Mouse (Mus musculus) ES-Bruce4 (cell line): ENCODE data around the gene Helb. TPM values are rescaled to one million over a fixed set of nuclear protein-coding genes. Genes with fewer than 3 reads are reported as not detected.

Experiments used
- H3K27ac ChIP-seq: 2 replicates; pipeline ENCODE4 v1.5.1; 2012; ENCODE audit warnings: low read length, inconsistent platforms; ENCODE audit not compliant: insufficient read depth
- H3K27me3 ChIP-seq: 2 replicates; pipeline ENCODE4 v1.6.1; 2012; ENCODE audit warnings: mild to moderate bottlenecking, low read length, inconsistent platforms; ENCODE audit not compliant: control insufficient read depth, poor library complexity, insufficient read depth, severe bottlenecking
- H3K36me3 ChIP-seq: 2 replicates; pipeline ENCODE4 v1.6.1; 2012; ENCODE audit warnings: inconsistent platforms, mild to moderate bottlenecking, low read length, moderate library complexity; ENCODE audit not compliant: control insufficient read depth, poor library complexity, insufficient read depth, severe bottlenecking
- H3K4me1 ChIP-seq: one replicate; pipeline ENCODE4 v1.8.1; 2011; ENCODE audit warnings: low read length; ENCODE audit not compliant: control insufficient read depth, insufficient read depth
- H3K4me3 ChIP-seq: 2 replicates; pipeline ENCODE4 v1.5.1; 2011; ENCODE audit warnings: low read depth, mild to moderate bottlenecking, low read length
- H3K9ac ChIP-seq: 2 replicates; pipeline ENCODE4 v1.6.1; 2012; ENCODE audit warnings: low read depth, mild to moderate bottlenecking, inconsistent platforms; ENCODE audit not compliant: poor library complexity, severe bottlenecking
- H3K9me3 ChIP-seq: replicated peaks from 2 replicates; pipeline ENCODE4 v1.6.1; 2012; ENCODE audit warnings: mild to moderate bottlenecking, low read length, inconsistent platforms; ENCODE audit not compliant: control insufficient read depth, poor library complexity, insufficient read depth, severe bottlenecking
- CTCF ChIP-seq: IDR thresholded peaks from one replicate; pipeline ENCODE4 v1.8.1; 2011; ENCODE audit warnings: low read depth, low read length
- EP300 ChIP-seq: IDR thresholded peaks from 2 replicates; pipeline ENCODE4 v1.6.1; 2011; ENCODE audit warnings: low read depth, low read length; ENCODE audit not compliant: insufficient read depth
- POLR2A ChIP-seq: IDR thresholded peaks from one replicate; pipeline ENCODE4 v1.8.1; 2011; ENCODE audit warnings: low read length; ENCODE audit not compliant: insufficient read depth
- polyA plus RNA-seq: library from polyadenylated mRNA; stranded (reverse); fragments of >200 nt; gene quantifications from 2 replicates; pipeline ENCODE4 v1.2.4, GENCODE M21; 2011; ENCODE audit warnings: low read depth; ENCODE audit not compliant: missing spikeins, insufficient read depth, insufficient read length

The Helb gene
- polyA plus RNA-seq: 30.4 and 30.9 TPM in 2 replicates

GRCm38 (mm10) chr10:120112507-120113396, at the start of gene Helb:
Gene Helb (minus strand): TSS chr10:120112987.
- Histone ChIP-seq H3K36me3 (peaks cover 22% of the 10 kb centered on the region), H3K4me1 (no peaks in the 10 kb centered on the region), H3K9me3 (no peaks in the 10 kb centered on the region), H3K4me3 (peak within 1 kb of the TSS; percentile 75), H3K9ac (peak within 1 kb of the TSS; percentile 65), H3K27me3 (no peaks in the 10 kb centered on the region), H3K27ac (peak within 1 kb of the TSS; percentile 95)
- TF ChIP-seq CTCF: no peak
- TF ChIP-seq POLR2A: peak; percentile 80
- TF ChIP-seq EP300: peak; percentile 64; the same call in 1 of the 2 replicates

- Histone ChIP-seq H3K4me3 (peak overlapping the region; percentile 46), H3K4me1 (peaks cover 4% of the 10 kb centered on the region), H3K27ac (peak overlapping the region; percentile 49; the same call in 1 of the 2 replicates), H3K9me3 (no peaks in the 10 kb centered on the region), H3K27me3 (no peaks in the 10 kb centered on the region), H3K36me3 (peaks cover 9% of the 10 kb centered on the region), H3K9ac (peak overlapping the region; percentile 59)
- no peak for TF ChIP-seq POLR2A
- no peak for TF ChIP-seq CTCF
- TF ChIP-seq EP300: no peak
Observed at GRCm38 (mm10) chr10:120160533-120160932, 47.7 kb upstream of the Helb start.

- Histone ChIP-seq H3K36me3 (no peaks in the 10 kb centered on the region), H3K9me3 (peaks cover 15% of the 10 kb centered on the region), H3K9ac (no peak overlapping the region), H3K27ac (no peak overlapping the region), H3K4me1 (no peaks in the 10 kb centered on the region), H3K4me3 (no peak overlapping the region), H3K27me3 (no peaks in the 10 kb centered on the region)
- TF ChIP-seq CTCF (no peak), POLR2A (no peak), EP300 (no peak)
Observed at GRCm38 (mm10) chr10:120153911-120154310, 41.1 kb upstream of the Helb start.

GRCm38 (mm10) chr10:120151672-120152071, 38.9 kb upstream of the Helb start:
- H3K4me3 ChIP-seq: no peak overlapping the region
- H3K36me3 ChIP-seq: no peaks in the 10 kb centered on the region
- no peaks in the 10 kb centered on the region for H3K27me3 ChIP-seq
- TF ChIP-seq POLR2A (no peak), CTCF (no peak), EP300 (no peak)
- H3K27ac ChIP-seq: no peak overlapping the region
- peaks cover 15% of the 10 kb centered on the region for H3K9me3 ChIP-seq
- H3K9ac ChIP-seq: no peak overlapping the region
- H3K4me1 ChIP-seq: no peaks in the 10 kb centered on the region

DNA sequence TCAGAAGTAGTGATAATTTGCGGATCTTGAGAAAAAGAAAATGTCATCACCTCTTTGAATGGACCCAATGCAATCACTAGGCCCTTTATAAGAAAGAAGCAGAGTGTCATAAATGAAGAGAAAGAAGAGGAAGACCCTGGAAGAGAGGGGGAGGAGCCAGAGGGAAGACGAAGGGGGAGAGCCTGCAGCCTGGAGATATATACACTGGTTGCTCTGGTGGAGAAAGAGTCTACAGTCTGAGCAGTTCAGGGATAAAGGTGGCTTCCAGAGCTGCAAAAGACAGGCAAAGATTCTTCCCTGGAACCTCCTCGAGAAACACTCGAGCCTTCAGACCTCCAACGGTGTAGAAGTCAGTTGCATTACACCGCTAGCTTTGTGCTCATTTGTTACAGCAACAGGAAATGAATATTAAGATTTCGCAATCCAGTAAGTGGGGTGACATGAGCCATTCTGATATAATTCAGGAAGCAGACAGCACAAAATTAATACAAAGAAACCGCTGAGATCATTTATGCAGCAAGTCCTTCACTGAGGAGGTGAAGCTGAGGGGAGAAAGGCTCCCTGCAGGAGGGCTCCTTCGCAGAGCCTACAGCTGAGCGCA, 28.2 kb upstream of the Helb start:
- Histone ChIP-seq H3K36me3 (peaks cover 11% of the 10 kb centered on the region), H3K9ac (no peak overlapping the region), H3K27me3 (no peaks in the 10 kb centered on the region), H3K4me3 (no peak overlapping the region), H3K27ac (no peak overlapping the region), H3K4me1 (no peaks in the 10 kb centered on the region), H3K9me3 (no peaks in the 10 kb centered on the region; the same call in 1 of the 2 replicates)
- TF ChIP-seq POLR2A (no peak), EP300 (no peak), CTCF (no peak)

DNA sequence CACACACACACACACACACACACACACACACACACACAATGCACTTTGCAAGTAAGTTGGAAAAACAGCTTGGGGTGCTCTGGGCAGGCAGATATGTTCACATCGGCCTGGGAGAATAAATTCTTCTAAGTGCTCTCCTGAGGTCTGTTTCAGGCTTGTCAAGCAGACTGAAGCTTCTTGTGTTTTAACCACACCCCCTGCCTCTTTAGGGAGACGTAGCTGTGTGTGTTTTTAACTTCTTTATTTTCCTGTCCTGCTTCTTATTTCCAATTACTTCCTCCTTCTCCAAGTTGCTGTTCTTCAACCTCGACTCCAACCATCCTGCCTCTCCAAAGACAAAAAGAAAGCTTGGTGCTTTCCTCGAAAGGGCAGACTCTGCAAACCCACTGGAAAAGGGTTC, 27.4 kb upstream of the Helb start:
- H3K27me3 ChIP-seq: no peaks in the 10 kb centered on the region
- TF ChIP-seq EP300 (no peak), CTCF (no peak), POLR2A (no peak)
- no peak overlapping the region for H3K9ac ChIP-seq
- H3K4me3 ChIP-seq: no peak overlapping the region
- no peak overlapping the region for H3K27ac ChIP-seq
- H3K4me1 ChIP-seq: no peaks in the 10 kb centered on the region
- H3K9me3 ChIP-seq: no peaks in the 10 kb centered on the region; the same call in 1 of the 2 replicates
- peaks cover 7% of the 10 kb centered on the region for H3K36me3 ChIP-seq
